Mouse (Mus musculus) embryo, embryonic 9.5 days (tissue): ENCODE results near the gene Lman2.

Experiments used
- DNase-seq: peaks from one replicate; pipeline ENCODE4 v3.0.0-alpha.2; 2017; ENCODE audit errors: extremely low spot score

Lman2 gene

GRCm38 (mm10) chr13:55362453-55363060, at the start of gene Lman2:
Lman2 (minus strand) TSS chr13:55362783.
- DNase-seq: peak; percentile 96

DNA sequence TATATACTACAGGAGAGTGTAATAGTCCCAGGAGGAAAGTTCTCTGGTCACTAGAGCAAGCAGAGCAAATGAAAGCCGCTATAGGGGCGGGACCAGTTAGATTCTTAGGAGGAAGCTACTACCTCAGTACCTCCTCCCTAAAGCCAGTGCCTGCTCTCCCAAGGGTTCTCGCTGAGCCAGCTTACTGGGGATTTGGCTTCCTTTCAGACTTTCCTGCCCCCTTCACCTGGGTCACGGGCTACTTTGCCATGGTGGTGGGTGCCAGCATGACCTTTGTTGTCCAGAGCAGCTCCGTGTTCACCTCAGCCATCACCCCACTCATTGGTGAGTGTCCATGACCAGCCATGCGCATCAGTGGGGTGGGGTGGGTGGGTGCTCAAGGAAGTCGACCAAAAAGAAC, 49.2 kb upstream of the Lman2 start:
- no peak for DNase-seq

- DNase-seq: no peak
Measured at GRCm38 (mm10) chr13:55408546-55409120, 46.0 kb upstream of the Lman2 start.

- no peak for DNase-seq
Measured at GRCm38 (mm10) chr13:55407341-55407740, 44.8 kb upstream of the Lman2 start.

DNA sequence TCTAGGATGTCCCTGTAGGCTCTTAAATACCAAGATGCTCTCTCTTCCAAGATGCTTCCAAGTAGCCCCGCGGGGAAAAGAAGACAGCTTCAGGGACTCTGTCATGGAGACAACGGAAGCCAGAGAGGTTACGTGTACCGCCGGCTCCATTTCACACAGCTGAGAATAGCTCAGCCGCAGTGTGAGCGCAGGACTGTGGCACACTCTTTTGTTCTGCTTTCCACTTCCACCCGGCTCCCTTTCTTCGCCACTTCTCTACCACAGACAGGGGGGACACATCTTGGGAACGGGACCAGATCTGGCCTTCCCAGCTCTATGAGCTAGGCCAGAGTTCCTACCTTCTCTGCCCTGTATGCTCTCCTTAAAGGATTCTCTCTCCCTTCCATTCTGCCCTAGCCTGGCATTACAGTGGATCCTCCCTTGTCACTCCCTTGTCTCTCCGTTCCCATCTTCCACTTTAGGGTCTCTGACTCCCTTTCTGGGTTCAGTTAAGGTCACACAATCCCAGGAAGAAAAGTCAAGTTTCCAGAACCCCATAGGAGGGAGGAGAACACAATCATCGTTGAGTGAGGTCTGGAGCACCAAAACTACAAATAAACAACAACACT, 43.3 kb upstream of the Lman2 start:
- DNase-seq: no peak

GRCm38 (mm10) chr13:55404853-55405782, 42.5 kb upstream of the Lman2 start:
- DNase-seq: peak; percentile 81

- no peak for DNase-seq
Measured at GRCm38 (mm10) chr13:55403935-55404852, 41.6 kb upstream of the Lman2 start.

GRCm38 (mm10) chr13:55403266-55403665, 40.7 kb upstream of the Lman2 start:
- no peak for DNase-seq

DNA sequence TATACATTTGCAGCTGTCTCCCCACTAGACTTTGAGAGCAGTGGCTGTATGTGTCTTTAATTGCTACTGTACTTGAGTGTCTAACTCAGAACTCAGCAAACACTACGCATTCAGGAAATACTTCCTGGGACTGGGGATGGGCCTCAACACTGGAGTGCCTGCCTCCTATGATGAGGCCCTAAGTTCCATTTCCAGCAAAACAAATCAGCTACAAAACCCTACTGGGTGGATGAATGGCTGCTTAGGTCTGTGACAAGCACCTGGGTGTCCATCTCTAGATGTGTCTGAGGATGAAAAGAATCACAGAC, 37.4 kb upstream of the Lman2 start:
- no peak for DNase-seq

DNA sequence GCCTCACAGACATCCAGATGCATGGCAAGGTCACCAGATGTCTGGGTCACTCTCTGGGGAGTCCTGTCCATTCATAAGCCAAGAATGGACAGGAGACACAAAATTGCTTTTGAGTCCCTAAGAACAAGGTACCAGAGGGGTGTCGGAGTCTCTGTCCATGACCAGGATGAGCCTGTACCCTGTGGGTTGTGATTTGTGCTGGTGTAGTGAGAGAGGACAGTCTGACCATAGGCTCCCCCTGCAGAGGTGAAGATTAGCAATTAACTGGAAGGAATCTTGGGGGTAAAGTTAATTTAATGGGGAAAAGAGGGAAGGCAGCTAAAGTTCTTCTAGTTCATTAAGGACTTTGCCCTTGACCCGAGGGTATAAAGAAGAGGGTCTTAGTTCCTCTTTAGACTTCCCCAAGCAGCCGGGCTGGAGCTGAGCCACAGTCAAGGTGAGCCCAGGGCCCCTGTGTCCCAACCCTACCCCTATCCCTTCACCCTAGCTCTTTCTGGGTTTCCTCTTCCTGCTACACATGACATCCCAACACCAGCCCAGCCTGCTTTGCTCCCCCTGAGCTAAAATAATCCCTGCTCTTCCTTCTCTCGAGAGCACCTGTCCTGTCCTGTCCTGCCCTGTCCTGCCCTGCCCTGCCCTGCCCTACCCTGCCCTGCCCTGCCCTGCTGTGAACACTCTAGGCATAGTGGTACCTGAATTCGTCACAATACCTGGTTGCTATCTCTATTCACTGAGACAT, 36.9 kb upstream of the Lman2 start:
- no peak for DNase-seq

DNA sequence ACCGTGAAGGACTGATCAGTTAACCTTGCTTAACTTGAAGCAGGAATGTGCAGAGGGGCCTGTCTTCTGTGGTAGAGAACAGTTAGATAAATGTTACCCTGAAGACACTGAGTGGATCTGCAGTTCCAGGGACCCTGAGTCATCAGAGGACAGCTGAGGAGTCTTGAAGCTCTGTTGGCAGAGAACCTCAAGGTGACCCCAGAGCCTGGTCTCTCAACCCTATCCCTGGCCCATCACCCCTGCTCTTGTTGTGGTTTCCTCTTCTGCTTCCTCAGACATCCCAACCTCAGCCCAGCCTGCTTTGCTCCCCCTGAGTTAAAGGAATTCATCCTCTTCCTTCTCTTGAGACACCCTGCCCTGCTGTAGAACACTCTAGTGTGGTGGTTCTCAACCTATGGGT, 35.5 kb upstream of the Lman2 start, which contains the start of gene Slc34a1:
TSS of gene Slc34a1 (plus strand) at position 100 of the 400 bp plus-strand sequence.
- DNase-seq: no peak

- no peak for DNase-seq
Measured at GRCm38 (mm10) chr13:55392933-55393332, 30.4 kb upstream of the Lman2 start.

- no peak for DNase-seq
Measured at GRCm38 (mm10) chr13:55391626-55392029, 29.0 kb upstream of the Lman2 start.

- DNase-seq: no peak
Measured at GRCm38 (mm10) chr13:55390644-55391043, 28.1 kb upstream of the Lman2 start.

DNA sequence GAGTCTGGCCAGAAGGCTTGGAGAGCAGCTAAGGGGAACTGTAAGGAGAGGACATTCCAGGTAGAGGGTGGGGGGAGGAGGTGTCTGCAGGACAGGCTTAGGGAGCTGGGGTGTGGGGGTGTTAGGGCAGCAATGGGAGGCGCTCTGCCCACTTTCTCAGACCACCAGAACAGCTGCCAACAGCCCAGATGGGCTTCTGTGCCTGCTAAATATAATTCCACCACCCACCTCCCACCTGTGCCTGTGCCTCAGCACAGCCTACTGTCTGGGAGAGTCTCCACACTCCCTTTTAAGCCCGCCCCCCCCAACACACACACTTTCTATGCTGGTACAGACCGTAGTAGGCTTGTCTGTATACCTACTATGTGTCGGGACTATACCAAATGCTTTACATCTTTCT, 19.2 kb upstream of the Lman2 start:
- no peak for DNase-seq

- DNase-seq: peak; percentile 34
Measured at GRCm38 (mm10) chr13:55378907-55379580, 16.5 kb upstream of the Lman2 start.

GRCm38 (mm10) chr13:55375877-55376276, 13.3 kb upstream of the Lman2 start:
- DNase-seq: no peak

DNA sequence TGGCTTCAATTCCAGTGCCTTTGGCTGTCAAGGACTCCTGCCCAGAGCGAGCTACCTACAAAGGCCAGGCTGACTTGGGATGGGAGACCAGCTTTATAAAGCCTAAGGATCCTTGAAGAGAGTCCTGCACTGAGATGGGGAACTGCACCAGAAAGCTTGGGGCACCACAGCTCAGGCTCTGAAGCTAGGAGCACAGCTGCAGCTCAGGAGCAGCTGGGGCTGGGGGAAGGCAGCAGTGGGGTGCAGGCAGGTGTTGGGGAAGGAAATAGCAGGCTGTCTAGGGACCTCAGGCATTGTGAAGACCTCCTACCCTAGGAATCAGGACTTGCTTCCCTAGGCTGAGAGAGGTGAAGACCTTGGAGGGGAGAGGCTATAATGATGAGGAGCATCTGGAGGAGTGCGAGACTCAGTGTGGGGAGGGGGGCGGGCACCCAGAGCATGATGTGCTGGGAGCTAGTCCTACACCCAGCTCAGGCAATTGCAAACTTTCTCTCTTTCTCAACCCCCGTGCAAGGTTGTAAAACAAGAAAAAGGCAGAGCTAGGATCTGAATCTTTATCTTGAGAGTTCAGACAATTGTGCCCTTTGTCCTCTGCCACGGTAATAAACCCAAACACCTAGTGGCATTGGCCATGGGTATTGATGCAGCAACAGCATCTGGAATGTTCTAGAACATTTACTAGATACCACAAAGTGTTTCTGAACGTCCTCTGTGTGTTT, 11.8 kb upstream of the Lman2 start:
- DNase-seq: no peak

DNA sequence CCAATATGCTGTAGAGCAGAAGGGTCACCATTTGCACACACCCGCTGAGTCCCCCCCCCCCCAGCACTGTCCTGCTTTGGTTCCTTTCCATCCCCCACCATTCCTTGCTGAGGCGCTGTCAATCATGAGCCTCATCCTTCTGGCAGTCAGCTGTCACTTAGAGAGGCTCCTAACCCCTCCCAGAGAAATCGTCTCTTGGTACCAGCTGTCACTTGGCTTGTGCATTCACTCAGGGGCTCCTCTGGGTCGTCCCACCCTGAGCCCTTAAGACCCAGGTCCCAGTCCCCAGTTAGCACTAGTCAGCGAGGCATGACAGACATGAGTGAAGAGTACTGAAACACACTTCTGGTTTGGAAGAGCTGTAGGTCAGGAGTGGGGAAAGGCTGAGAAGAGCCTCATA, 9.2 kb upstream of the Lman2 start:
- DNase-seq: no peak
